In genomic region chr1:151078909-151079522, GRCm38 (mm10) we compare ENCODE assay signal across 8 mouse cellular contexts.
DNase-seq lines count a peak whose midpoint lies in the region; ATAC-seq and TF ChIP-seq lines count a peak whose summit lies in the region.

No protein-coding gene starts in this region.

- no peaks in the 10 kb centered on the region for H3K36me3 ChIP-seq in hindbrain, postnatal 0 days (ENCODE audit: insufficient read depth, low read length)
- H3K36me3 ChIP-seq in megakaryocyte, embryonic 14.5 days (replicated peaks; ENCODE audit: low read length): no peaks in the 10 kb centered on the region

- H3K4me3 ChIP-seq in hindbrain, postnatal 0 days (ENCODE audit: low read length): no peak overlapping the region
- H3K4me3 ChIP-seq in megakaryocyte, embryonic 14.5 days (replicated peaks): peak overlapping the region; percentile 81

- no peaks in the 10 kb centered on the region for H3K4me1 ChIP-seq in hindbrain, postnatal 0 days (ENCODE audit: insufficient read depth, low read length)
- peaks cover 17% of the 10 kb centered on the region for H3K4me1 ChIP-seq in megakaryocyte, embryonic 14.5 days

- H3K4me2 ChIP-seq in hindbrain, postnatal 0 days (ENCODE audit: low read depth, low read length): no peak overlapping the region

- ATAC-seq in Patski: no peak
- ATAC-seq in hindbrain, postnatal 0 days: peak; percentile 79

- no peak overlapping the region for H3K9ac ChIP-seq in hindbrain, postnatal 0 days (replicated peaks; ENCODE audit: low read length)

- TF ChIP-seq CTCF in Patski (IDR thresholded peaks at IDR 0.05): peak; percentile 97
- peak; percentile 96 for TF ChIP-seq CTCF in hindbrain, postnatal 0 days (IDR thresholded peaks at IDR 0.05; ENCODE audit: low read depth)

- no peak for DNase-seq in Patski (ENCODE audit: low read depth, low spot score)
- DNase-seq in cerebellum, postnatal 25 days: peak; percentile 76 to 86
- DNase-seq in gastrocnemius, adult 8-10 months (ENCODE audit: low spot score in 2 of 2): peak; percentile 62
- DNase-seq in hindbrain, postnatal 0 days (ENCODE audit: low spot score): peak; percentile 87
- DNase-seq in left cerebral cortex, adult 11 months (ENCODE audit: low spot score): peak; percentile 72
- DNase-seq in right cerebral cortex, adult 2 months (ENCODE audit: low spot score in 2 of 2): peak; percentile 91 to 92
- peak; percentile 30 for DNase-seq in urinary bladder, postnatal 10 days (ENCODE audit: low spot score)

- POLR2A ChIA-PET in Patski (lab: Charles Lee): interaction anchor here (0.6 to 2.4 kb wide), 2 partner anchors 93 to 266 kb away, joined by 3 to 22 read pairs; partner anchors contain the start of gene Ivns1abp

- no peak overlapping the region for H3K27ac ChIP-seq in hindbrain, postnatal 0 days

- no peaks in the 10 kb centered on the region for H3K27me3 ChIP-seq in Patski
- no peaks in the 10 kb centered on the region for H3K27me3 ChIP-seq in hindbrain, postnatal 0 days (ENCODE audit: insufficient read depth, low read length)
- peaks cover 2% of the 10 kb centered on the region for H3K27me3 ChIP-seq in megakaryocyte, embryonic 14.5 days (replicated peaks)

- 34% methylated on average over 16 of the region's 16 CpGs for WGBS in hindbrain, postnatal 0 days

- no peaks in the 10 kb centered on the region for H3K9me3 ChIP-seq in hindbrain, postnatal 0 days (ENCODE audit: low read length)
- H3K9me3 ChIP-seq in megakaryocyte, embryonic 14.5 days: no peaks in the 10 kb centered on the region

- in situ Hi-C loops in Patski (cut with MboI; ENCODE audit: low pct_unique_long_range_greater_than_20kb): loop anchor here (5.0 kb wide), 1 partner anchor 263 kb away; the partner anchor contains the start of gene Ivns1abp

- CTCF ChIA-PET in Patski (lab: Charles Lee): interaction anchor here (0.7 to 2.9 kb wide), 19 partner anchors 10 to 311 kb away, joined by 3 to 11 read pairs (median 4); no protein-coding TSS in a partner anchor
